In the genomic region with DNA sequence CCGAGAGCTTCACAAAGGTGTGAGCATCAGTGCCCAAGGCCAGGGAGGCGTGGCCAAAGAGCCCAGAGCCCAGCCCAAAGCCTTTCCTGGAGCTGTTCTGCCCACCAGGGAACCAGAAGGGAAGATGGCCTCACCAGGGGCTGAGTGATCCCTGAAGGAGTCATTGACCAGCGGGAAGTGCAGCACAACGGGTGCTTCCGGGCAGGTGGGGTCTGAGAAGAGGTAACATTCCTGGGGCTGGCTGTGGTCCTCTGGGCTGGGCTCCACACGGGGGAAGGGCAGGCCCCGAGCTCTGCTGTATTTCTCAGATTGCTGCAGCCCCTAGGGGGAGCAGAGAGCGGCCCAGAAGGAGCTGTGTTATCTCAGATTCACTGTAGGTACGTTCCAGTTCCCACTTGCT, we compare ENCODE assay signal across 9 mouse cellular contexts. TPM values are rescaled to one million over a fixed set of nuclear protein-coding genes. Genes with fewer than 3 reads are reported as not detected.
DNase-seq lines count a peak whose midpoint lies in the region; ATAC-seq and TF ChIP-seq lines count a peak whose summit lies in the region.
"Had no signal": no experiment of that assay in that cellular context is flagged by ENCODE, and none has a peak within 500 bp of the region (broad histone marks: within the 10 kb centered on the region; RNA-seq: fewer than 3 reads in every experiment).

No protein-coding gene starts in this region.

- DNase-seq in kidney, postnatal 0 days (ENCODE audit: low spot score): peak; percentile 52
- DNase-seq in kidney, adult 8-10 months: no peak
- peak; percentile 26 for DNase-seq in c-Kit-positive CD71-negative TER-119-negative erythroid progenitor cells, embryonic 14.5 days (ENCODE audit: low read depth)
- peak; percentile 19 for DNase-seq in neural tube, embryonic 10.5 days (ENCODE audit: extremely low spot score, low spot score)
- DNase-seq in gastrocnemius, adult 8-10 months (ENCODE audit: low spot score in 2 of 2): no peak
- no peak for DNase-seq in frontal cortex, adult 2 months (ENCODE audit: extremely low spot score in 1 of 2, low spot score in 1 of 2)
- DNase-seq in MN1 (ENCODE audit: low spot score): no peak

- no peaks in the 10 kb centered on the region for H3K36me3 ChIP-seq in kidney, postnatal 0 days (ENCODE audit: insufficient read depth, low read length)
- no peaks in the 10 kb centered on the region for H3K36me3 ChIP-seq in hindbrain, embryonic 13.5 days

- no peaks in the 10 kb centered on the region for H3K4me1 ChIP-seq in kidney, postnatal 0 days (replicated peaks; ENCODE audit: insufficient read depth, low read length)
- peaks cover 14% of the 10 kb centered on the region for H3K4me1 ChIP-seq in hindbrain, embryonic 13.5 days (replicated peaks)

- no peaks in the 10 kb centered on the region for H3K27me3 ChIP-seq in kidney, postnatal 0 days (ENCODE audit: insufficient read depth, low read length)
- peaks cover 12% of the 10 kb centered on the region; the same call in 1 of the 2 replicates for H3K27me3 ChIP-seq in hindbrain, embryonic 13.5 days

- no peak overlapping the region for H3K27ac ChIP-seq in kidney, postnatal 0 days
- no peak overlapping the region for H3K27ac ChIP-seq in hindbrain, embryonic 13.5 days

- WGBS in kidney, postnatal 0 days: 1% methylated on average over 9 of the region's 9 CpGs
- 2% methylated on average over 9 of the region's 9 CpGs for WGBS in hindbrain, embryonic 13.5 days

- H3K4me2 ChIP-seq in kidney, postnatal 0 days (ENCODE audit: low read length): peak overlapping the region; percentile 35
- peak overlapping the region; percentile 10; the same call in 1 of the 2 replicates for H3K4me2 ChIP-seq in hindbrain, embryonic 13.5 days

- peak; percentile 61 for TF ChIP-seq CTCF in kidney, postnatal 0 days (IDR thresholded peaks at IDR 0.05; ENCODE audit: low read depth)

- H3K9ac ChIP-seq in kidney, postnatal 0 days (ENCODE audit: low read depth, low read length): no peak overlapping the region
- H3K9ac ChIP-seq in hindbrain, embryonic 13.5 days: peak overlapping the region; percentile 31; the same call in 1 of the 2 replicates

- ATAC-seq in kidney, postnatal 0 days (replicated peaks; ENCODE audit: low FRiP score, low read depth): peak; percentile 85
- no peak for ATAC-seq in hindbrain, embryonic 13.5 days (ENCODE audit: low FRiP score)

- no peak overlapping the region for H3K4me3 ChIP-seq in kidney, postnatal 0 days (replicated peaks; ENCODE audit: low read depth, low read length)
- H3K4me3 ChIP-seq in hindbrain, embryonic 13.5 days: no peak overlapping the region
- H3K4me3 ChIP-seq: myocyte had no signal

- H3K9me3 ChIP-seq in kidney, postnatal 0 days (replicated peaks; ENCODE audit: low read length): no peaks in the 10 kb centered on the region
- H3K9me3 ChIP-seq in hindbrain, embryonic 13.5 days: no peaks in the 10 kb centered on the region

RNA-seq across cellular contexts. Expression of a gene that starts 20.4 kb away (rescaled TPM):
- 0.05 and 0.07 TPM in 2 replicates for polyA plus RNA-seq in kidney, postnatal 0 days (2015; fragmentation: Nextera tagmentation; extraction: Ambion mirVana)
- polyA plus RNA-seq in hindbrain, embryonic 13.5 days (2015; fragmentation: Nextera tagmentation; extraction: Ambion mirVana): 0.05 TPM in 1 of 2 replicates, not detected in the other
- not detected for total RNA-seq in gastrocnemius, adult 8-10 months (2022)
- polyA plus RNA-seq in frontal cortex, adult 2 months (2012; rRNA removed): 0.12 and 0.21 TPM in 2 replicates
- polyA plus RNA-seq: myocyte had no signal

RNA-seq across cellular contexts. Expression of a gene that starts 23.5 kb away (rescaled TPM):
- polyA plus RNA-seq in kidney, postnatal 0 days (2015; fragmentation: Nextera tagmentation; extraction: Ambion mirVana): not detected in 2 replicates
- polyA plus RNA-seq in hindbrain, embryonic 13.5 days (2015; fragmentation: Nextera tagmentation; extraction: Ambion mirVana): 1.2 and 2.0 TPM in 2 replicates
- 10 to 100 TPM; 24.1 to 25.4 (median 25.0) TPM for total RNA-seq in gastrocnemius, adult 8-10 months (2022)
- 9.6 and 12.3 TPM in 2 replicates for polyA plus RNA-seq in frontal cortex, adult 2 months (2012; rRNA removed)

RNA-seq across cellular contexts. Expression of a gene that starts 45.3 kb away (rescaled TPM):
- 0.07 TPM in 1 of 2 replicates, not detected in the other for polyA plus RNA-seq in kidney, postnatal 0 days (2015; fragmentation: Nextera tagmentation; extraction: Ambion mirVana)
- polyA plus RNA-seq in hindbrain, embryonic 13.5 days (2015; fragmentation: Nextera tagmentation; extraction: Ambion mirVana): not detected in 2 replicates
- total RNA-seq in gastrocnemius, adult 8-10 months (2022): not detected
- 0.06 and 0.36 TPM in 2 replicates for polyA plus RNA-seq in frontal cortex, adult 2 months (2012; rRNA removed)

Comparison
In these comparisons a context has a peak if more than half of its experiments do, and no peak if none do; other contexts are left out.
1. DNase-seq: peak in kidney, postnatal 0 days (single experiment), c-Kit-positive CD71-negative TER-119-negative erythroid progenitor cells, embryonic 14.5 days (single experiment) and neural tube, embryonic 10.5 days (single experiment); none in kidney, adult 8-10 months (0 of 2), gastrocnemius, adult 8-10 months (0 of 2), frontal cortex, adult 2 months (0 of 2) and MN1 (single experiment).